Mouse (Mus musculus) heart, embryonic 14.5 days (tissue): ENCODE data around the gene Cox6b1. TPM values are rescaled to one million over a fixed set of nuclear protein-coding genes. Genes with fewer than 3 reads are reported as not detected.

Source experiments
- ATAC-seq: fragments of 200-750 bp; cut with Nextera tagmentation; 2 replicates; pipeline ENCODE4 v1.8.0; 2017; ENCODE audit warnings: low read depth, moderate TSS enrichment; ENCODE audit not compliant: insufficient number of reproducible peaks, insufficient read depth, low FRiP score
- H3K27ac ChIP-seq, 2 experiments: fragments of 200-500 bp in 1 of 2; fragments of 300-500 bp in 1 of 2; sonication (generic) in 1 of 2; replicated peaks in 1 of 2; 2 replicates each; pipeline ENCODE4 v1.5.1; 2012 to 2014; ENCODE audit warnings: low read depth in 2 of 2, low read length in 2 of 2, control low read depth in 1 of 2, mild to moderate bottlenecking in 1 of 2, mixed read lengths in 1 of 2; ENCODE audit not compliant: control insufficient read depth in 1 of 2, insufficient read depth in 1 of 2
- H3K27me3 ChIP-seq: fragments of 300-500 bp; sonication (generic); 2 replicates; pipeline ENCODE4 v1.6.1; 2014; ENCODE audit warnings: mild to moderate bottlenecking, low read length, control low read depth; ENCODE audit not compliant: control insufficient read depth, insufficient read depth
- H3K36me3 ChIP-seq: fragments of 300-500 bp; sonication (generic); 2 replicates; pipeline ENCODE4 v1.6.1; 2014; ENCODE audit warnings: mild to moderate bottlenecking, control low read depth, low read length, mixed read lengths; ENCODE audit not compliant: control insufficient read depth, insufficient read depth
- H3K4me1 ChIP-seq, 2 experiments: fragments of 200-500 bp in 1 of 2; fragments of 300-500 bp in 1 of 2; sonication (generic) in 1 of 2; 2 replicates each; pipeline ENCODE4 v1.6.1; 2012 to 2014; ENCODE audit warnings: low read length in 2 of 2, control low read depth in 1 of 2, mixed read lengths in 1 of 2; ENCODE audit not compliant: control insufficient read depth in 2 of 2, insufficient read depth in 2 of 2
- H3K4me2 ChIP-seq: fragments of 300-500 bp; sonication (generic); 2 replicates; pipeline ENCODE4 v1.6.1; 2014; ENCODE audit warnings: mild to moderate bottlenecking, low read length
- H3K4me3 ChIP-seq, 2 experiments: fragments of 200-500 bp in 1 of 2; fragments of 300-500 bp in 1 of 2; sonication (generic) in 1 of 2; 2 replicates each; pipeline ENCODE4 v1.5.1; 2012 to 2014; ENCODE audit warnings: low read length in 2 of 2, mild to moderate bottlenecking in 2 of 2, control low read depth in 1 of 2, low read depth in 1 of 2, moderate library complexity in 1 of 2; ENCODE audit not compliant: control insufficient read depth in 1 of 2, insufficient read depth in 1 of 2
- H3K9ac ChIP-seq: fragments of 300-500 bp; sonication (generic); 2 replicates; pipeline ENCODE4 v1.6.1; 2014; ENCODE audit warnings: mild to moderate bottlenecking, low read length
- H3K9me3 ChIP-seq: fragments of 300-500 bp; sonication (generic); 2 replicates; pipeline ENCODE4 v1.6.1; 2016; ENCODE audit warnings: low read length, control low read depth; ENCODE audit not compliant: control insufficient read depth
- WGBS: fragments of 180-500 bp; shearing (Covaris S2); extraction: QIAGEN DNeasy Blood & Tissue Kit; methylation state at CpG from one replicate; pipeline ENCODE4 v1.1.7; 2014; 5-methylcytosine and 5-hydroxymethylcytosine counted together
- polyA plus RNA-seq: library from polyadenylated mRNA; unstranded; fragments of >200 nt; fragmentation: Nextera tagmentation; extraction: Ambion mirVana; gene quantifications from 2 replicates; pipeline ENCODE4 v1.2.1, GENCODE M21; 2014

Cox6b1 gene
- polyA plus RNA-seq, 1 experiment from 2014 or later: 2,589 TPM

GRCm38 (mm10) chr7:30608476-30608875, 17.5 kb downstream of the Cox6b1 start:
- no peaks in the 10 kb centered on the region for H3K27me3 ChIP-seq
- no peak overlapping the region for H3K27ac ChIP-seq
- no peak overlapping the region for H3K4me2 ChIP-seq
- peaks cover 8 to 10% of the 10 kb centered on the region in 2 experiments for H3K4me1 ChIP-seq
- no peaks in the 10 kb centered on the region for H3K36me3 ChIP-seq
- whole genome bisulfite sequencing: 48% methylated on average over 16 of the region's 16 CpGs
- no peaks in the 10 kb centered on the region for H3K9me3 ChIP-seq
- ATAC-seq: no peak
- H3K9ac ChIP-seq: no peak overlapping the region
- H3K4me3 ChIP-seq: no peak overlapping the region

- Histone ChIP-seq H3K4me2 (no peak overlapping the region), H3K36me3 (no peaks in the 10 kb centered on the region), H3K4me1 (peaks cover 8 to 10% of the 10 kb centered on the region in 2 experiments), H3K9me3 (no peaks in the 10 kb centered on the region), H3K27ac (no peak overlapping the region), H3K4me3 (no peak overlapping the region), H3K27me3 (no peaks in the 10 kb centered on the region), H3K9ac (no peak overlapping the region)
- WGBS: 23% methylated on average over 8 of the region's 8 CpGs
- ATAC-seq: no peak
Measured at GRCm38 (mm10) chr7:30607706-30608309, 18.1 kb downstream of the Cox6b1 start.

- H3K4me3 ChIP-seq: no peak overlapping the region
- H3K9me3 ChIP-seq: no peaks in the 10 kb centered on the region
- 76% methylated on average over 8 of the region's 8 CpGs for WGBS
- no peak overlapping the region for H3K27ac ChIP-seq
- peaks cover 10 to 13% of the 10 kb centered on the region in 2 experiments for H3K4me1 ChIP-seq
- H3K4me2 ChIP-seq: no peak overlapping the region
- no peaks in the 10 kb centered on the region for H3K27me3 ChIP-seq
- no peaks in the 10 kb centered on the region for H3K36me3 ChIP-seq
- ATAC-seq: no peak
- H3K9ac ChIP-seq: no peak overlapping the region
Measured at GRCm38 (mm10) chr7:30604944-30605343, 21.0 kb downstream of the Cox6b1 start.

GRCm38 (mm10) chr7:30604424-30604823, 21.5 kb downstream of the Cox6b1 start:
- H3K4me3 ChIP-seq: no peak overlapping the region
- no peak overlapping the region for H3K4me2 ChIP-seq
- H3K36me3 ChIP-seq: no peaks in the 10 kb centered on the region
- no peak overlapping the region for H3K27ac ChIP-seq
- no peak overlapping the region for H3K9ac ChIP-seq
- no peaks in the 10 kb centered on the region for H3K9me3 ChIP-seq
- no peak for ATAC-seq
- peaks cover 9 to 11% of the 10 kb centered on the region in 2 experiments for H3K4me1 ChIP-seq
- 54% methylated on average over 8 of the region's 8 CpGs for WGBS
- H3K27me3 ChIP-seq: no peaks in the 10 kb centered on the region

GRCm38 (mm10) chr7:30602583-30602982, 23.4 kb downstream of the Cox6b1 start:
- H3K9ac ChIP-seq: no peak overlapping the region
- H3K36me3 ChIP-seq: no peaks in the 10 kb centered on the region
- no peak overlapping the region for H3K4me2 ChIP-seq
- no peaks in the 10 kb centered on the region for H3K27me3 ChIP-seq
- no peaks in the 10 kb centered on the region for H3K9me3 ChIP-seq
- H3K4me3 ChIP-seq: no peak overlapping the region
- ATAC-seq: no peak
- peaks cover 9 to 11% of the 10 kb centered on the region in 2 experiments for H3K4me1 ChIP-seq
- H3K27ac ChIP-seq: no peak overlapping the region
- 18% methylated on average over 3 of the region's 3 CpGs for WGBS

- peaks cover 9 to 11% of the 10 kb centered on the region in 2 experiments for H3K4me1 ChIP-seq
- no peaks in the 10 kb centered on the region for H3K36me3 ChIP-seq
- ATAC-seq: 0 out of 2 replicates have a peak, but pooled peaks have one; percentile 10
- H3K27ac ChIP-seq: peak overlapping the region in 1 of 2 experiments; percentile 19; a peak in 1 of 4 replicates
- H3K27me3 ChIP-seq: no peaks in the 10 kb centered on the region
- H3K9ac ChIP-seq: peak overlapping the region; percentile 52; the same call in 1 of the 2 replicates
- 63% methylated on average over 7 of the region's 7 CpGs for WGBS
- peak overlapping the region; percentile 48; the same call in 1 of the 2 replicates for H3K4me2 ChIP-seq
- no peak overlapping the region for H3K4me3 ChIP-seq
- no peaks in the 10 kb centered on the region for H3K9me3 ChIP-seq
Measured at GRCm38 (mm10) chr7:30600651-30601050, 25.3 kb downstream of the Cox6b1 start.

- WGBS: under 1% methylated on average over 16 of the region's 16 CpGs
- Histone ChIP-seq H3K9me3 (no peaks in the 10 kb centered on the region), H3K4me1 (peaks cover 9 to 11% of the 10 kb centered on the region in 2 experiments), H3K27me3 (no peaks in the 10 kb centered on the region), H3K36me3 (no peaks in the 10 kb centered on the region), H3K4me2 (peak overlapping the region; percentile 48), H3K4me3 (no peak overlapping the region), H3K27ac (peak overlapping the region in 1 of 2 experiments; percentile 19; a peak in 2 of 4 replicates), H3K9ac (peak overlapping the region; percentile 52; the same call in 1 of the 2 replicates)
- peak; percentile 86 for ATAC-seq
Measured at GRCm38 (mm10) chr7:30599933-30600353, 26.0 kb downstream of the Cox6b1 start.
